Mouse (Mus musculus): Measurements from ENCODE around the gene Sptan1. TPM values are rescaled to one million over a fixed set of nuclear protein-coding genes. Genes with fewer than 3 reads are reported as not detected.

The Sptan1 gene
- total and polyA plus RNA-seq, 2 experiments from 2014 or later: 192 to 918 TPM

- no peak overlapping the region; the same call in 1 of the 2 replicates for H3K27ac ChIP-seq (ENCODE audit: low read depth, low read length)
- H3K27me3 ChIP-seq (ENCODE audit: insufficient read depth, low read length): no peaks in the 10 kb centered on the region
- H3K4me1 ChIP-seq (ENCODE audit: insufficient read depth): no peaks in the 10 kb centered on the region
- no peak overlapping the region for H3K4me3 ChIP-seq (ENCODE audit: low read depth, low read length)
- H3K4me2 ChIP-seq (ENCODE audit: low read depth): no peak overlapping the region
- WGBS: 66% methylated on average over 6 of the region's 6 CpGs
- peaks cover 74% of the 10 kb centered on the region for H3K36me3 ChIP-seq (ENCODE audit: insufficient read depth)
- no peak for DNase-seq
- H3K9me3 ChIP-seq (ENCODE audit: low read length): no peaks in the 10 kb centered on the region
- H3K9ac ChIP-seq: no peak overlapping the region
- no peak for ATAC-seq
- TF ChIP-seq CTCF (IDR thresholded peaks at IDR 0.05; ENCODE audit: low read depth): no peak
Observed at GRCm38 (mm10) chr2:30032957-30033356, 67.6 kb downstream of the Sptan1 start.

DNA sequence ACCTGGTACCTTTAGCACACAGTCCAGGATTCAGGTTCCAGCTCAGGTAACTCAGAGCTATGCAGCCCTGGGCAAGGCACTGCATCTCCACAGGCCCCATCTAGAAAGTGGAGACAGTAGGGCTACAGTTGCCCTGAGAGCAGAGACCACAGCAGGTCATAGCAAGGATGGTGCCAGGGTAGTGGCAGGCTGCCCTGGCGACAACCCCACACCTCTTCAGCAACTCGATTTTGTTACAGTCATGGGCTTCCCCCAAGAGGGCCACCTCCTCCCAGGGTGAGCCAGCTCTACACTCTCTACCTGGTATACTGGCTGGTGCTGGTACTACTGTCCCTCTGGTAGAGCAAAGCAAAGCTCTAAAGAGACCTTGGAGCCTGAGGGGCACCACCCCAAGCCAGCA lies 72.4 kb downstream of the Sptan1 start:
- H3K9ac ChIP-seq: no peak overlapping the region
- no peak overlapping the region for H3K27ac ChIP-seq (ENCODE audit: low read depth, low read length)
- no peak for ATAC-seq
- no peak for DNase-seq
- no peak overlapping the region for H3K4me2 ChIP-seq (ENCODE audit: low read depth)
- H3K4me3 ChIP-seq (ENCODE audit: low read depth, low read length): no peak overlapping the region
- no peak for TF ChIP-seq CTCF (IDR thresholded peaks at IDR 0.05; ENCODE audit: low read depth)
- 87% methylated on average over 2 of the region's 2 CpGs for WGBS
- peaks cover 34% of the 10 kb centered on the region for H3K36me3 ChIP-seq (ENCODE audit: insufficient read depth)
- H3K9me3 ChIP-seq (ENCODE audit: low read length): no peaks in the 10 kb centered on the region
- no peaks in the 10 kb centered on the region for H3K4me1 ChIP-seq (ENCODE audit: insufficient read depth)
- no peaks in the 10 kb centered on the region for H3K27me3 ChIP-seq (ENCODE audit: insufficient read depth, low read length)

- no peak for ATAC-seq
- H3K27me3 ChIP-seq (ENCODE audit: insufficient read depth, low read length): no peaks in the 10 kb centered on the region
- 95% methylated on average over 10 of the region's 10 CpGs for WGBS
Observed at GRCm38 (mm10) chr2:30038370-30038769, 73.0 kb downstream of the Sptan1 start.

DNA sequence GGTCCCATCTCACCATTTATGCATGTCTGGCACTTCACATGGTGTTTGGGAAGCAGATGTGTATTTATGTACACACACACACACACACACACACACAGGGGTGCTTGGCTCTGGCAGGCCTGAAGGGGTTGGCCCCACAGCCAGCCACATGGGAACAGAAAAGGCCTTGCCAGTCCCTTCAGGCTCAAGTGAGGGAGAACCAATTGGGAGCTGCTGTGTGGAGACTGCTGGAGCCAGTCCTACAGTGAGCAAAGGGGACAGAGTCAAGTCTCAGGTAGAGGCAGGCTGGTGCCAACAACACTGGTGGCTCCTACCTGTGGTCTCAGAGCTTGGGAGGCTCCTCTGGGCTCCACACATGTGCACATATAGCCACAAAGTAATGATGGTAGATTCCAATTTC lies 74.3 kb downstream of the Sptan1 start:
- Histone ChIP-seq H3K4me2 (ENCODE audit: low read depth) (no peak overlapping the region), H3K36me3 (ENCODE audit: insufficient read depth) (peaks cover 23% of the 10 kb centered on the region), H3K27ac (ENCODE audit: low read depth, low read length) (no peak overlapping the region), H3K4me1 (ENCODE audit: insufficient read depth) (no peaks in the 10 kb centered on the region), H3K9ac (no peak overlapping the region), H3K27me3 (ENCODE audit: insufficient read depth, low read length) (no peaks in the 10 kb centered on the region), H3K4me3 (ENCODE audit: low read depth, low read length) (no peak overlapping the region), H3K9me3 (ENCODE audit: low read length) (no peaks in the 10 kb centered on the region)
- DNase-seq (no peak), ATAC-seq (no peak)
- TF ChIP-seq CTCF (IDR thresholded peaks at IDR 0.05; ENCODE audit: low read depth): no peak

More at GRCm38 (mm10) chr2:30038370-30038769, 73.0 kb downstream of the Sptan1 start:
- DNase-seq: no peak
- Histone ChIP-seq H3K27ac (ENCODE audit: low read depth, low read length) (no peak overlapping the region), H3K9ac (no peak overlapping the region), H3K9me3 (ENCODE audit: low read length) (no peaks in the 10 kb centered on the region), H3K4me1 (ENCODE audit: insufficient read depth) (no peaks in the 10 kb centered on the region), H3K36me3 (ENCODE audit: insufficient read depth) (peaks cover 29% of the 10 kb centered on the region), H3K4me3 (ENCODE audit: low read depth, low read length) (no peak overlapping the region), H3K4me2 (ENCODE audit: low read depth) (no peak overlapping the region)
- no peak for TF ChIP-seq CTCF (IDR thresholded peaks at IDR 0.05; ENCODE audit: low read depth)

DNA sequence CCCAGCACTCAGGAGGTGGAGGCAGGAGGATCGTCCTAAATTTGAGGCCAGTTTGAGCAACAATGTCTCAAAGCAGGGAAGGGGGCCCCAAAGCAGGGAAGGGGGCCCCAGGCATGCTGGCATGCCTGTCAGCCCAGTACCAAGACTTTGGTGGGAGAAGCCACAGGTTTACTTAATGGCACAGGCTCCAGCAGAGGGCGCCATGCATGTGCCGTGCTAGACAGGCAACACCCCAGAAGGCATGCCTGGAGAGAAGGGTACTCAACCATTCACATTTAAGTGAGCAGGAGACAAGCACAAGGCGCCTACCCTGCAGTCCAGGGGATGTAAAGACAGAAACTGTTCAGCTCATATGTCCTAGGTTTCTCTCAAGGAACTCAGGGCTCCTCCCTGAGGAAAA lies 77.1 kb downstream of the Sptan1 start:
- Histone ChIP-seq H3K9me3 (ENCODE audit: low read length) (no peaks in the 10 kb centered on the region), H3K27ac (ENCODE audit: low read depth, low read length) (no peak overlapping the region), H3K27me3 (ENCODE audit: insufficient read depth, low read length) (no peaks in the 10 kb centered on the region), H3K4me1 (ENCODE audit: insufficient read depth) (no peaks in the 10 kb centered on the region), H3K9ac (no peak overlapping the region), H3K36me3 (ENCODE audit: insufficient read depth) (peaks cover 14% of the 10 kb centered on the region), H3K4me3 (ENCODE audit: low read depth, low read length) (no peak overlapping the region), H3K4me2 (ENCODE audit: low read depth) (no peak overlapping the region)
- DNase-seq (peak; percentile 80), ATAC-seq (peak; percentile 56)
- 3% methylated on average over 4 of the region's 4 CpGs for WGBS
- TF ChIP-seq CTCF (IDR thresholded peaks at IDR 0.05; ENCODE audit: low read depth): peak; percentile 83

DNA sequence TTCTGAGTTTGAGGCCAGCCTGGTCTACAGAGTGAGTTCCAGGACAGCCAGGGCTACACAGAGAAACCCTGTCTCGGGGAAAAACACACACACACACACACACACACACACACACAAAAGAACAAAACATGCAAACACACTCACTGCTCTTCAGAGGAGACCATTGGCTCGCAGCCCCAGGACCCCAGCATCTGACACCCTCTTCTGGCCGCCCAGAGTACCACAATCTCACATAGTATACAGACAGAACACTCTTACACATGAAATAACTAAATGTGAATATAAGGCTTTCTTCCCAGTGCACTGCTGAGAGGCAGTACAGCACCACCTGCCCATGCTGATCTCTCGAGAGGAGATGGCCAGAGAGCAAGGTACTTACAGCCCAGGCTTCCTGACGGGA lies 79.2 kb downstream of the Sptan1 start:
- Histone ChIP-seq H3K27ac (ENCODE audit: low read depth, low read length) (no peak overlapping the region), H3K36me3 (ENCODE audit: insufficient read depth) (peaks cover 4% of the 10 kb centered on the region; the same call in 1 of the 2 replicates), H3K4me3 (ENCODE audit: low read depth, low read length) (no peak overlapping the region), H3K4me2 (ENCODE audit: low read depth) (no peak overlapping the region), H3K9ac (no peak overlapping the region), H3K9me3 (ENCODE audit: low read length) (no peaks in the 10 kb centered on the region), H3K27me3 (ENCODE audit: insufficient read depth, low read length) (no peaks in the 10 kb centered on the region), H3K4me1 (ENCODE audit: insufficient read depth) (0 out of 2 replicates have a peak, but pooled peaks cover 4% of the 10 kb centered on the region)
- WGBS: 85% methylated on average over 5 of the region's 5 CpGs
- ATAC-seq (no peak), DNase-seq (no peak)
- TF ChIP-seq CTCF (IDR thresholded peaks at IDR 0.05; ENCODE audit: low read depth): no peak

DNA sequence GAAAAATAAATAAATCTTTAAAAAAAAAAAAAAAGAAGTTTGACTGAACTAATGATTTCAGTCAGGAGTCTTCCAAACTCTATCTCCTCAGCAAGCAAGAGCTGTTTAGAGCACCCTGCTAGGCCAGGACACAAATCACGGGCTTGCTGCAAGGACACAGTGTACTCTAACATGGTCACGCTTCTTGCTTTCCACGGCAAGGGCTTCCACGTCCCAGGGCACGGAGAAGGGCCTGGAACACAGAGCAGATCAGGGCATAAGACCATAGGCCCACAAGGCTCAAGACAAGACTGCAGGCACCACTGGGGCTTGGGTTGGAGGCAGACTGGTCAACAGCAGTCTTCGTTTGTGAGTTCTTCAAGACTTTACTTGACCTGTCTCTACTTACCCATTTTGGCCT lies 81.8 kb downstream of the Sptan1 start:
- Histone ChIP-seq H3K27me3 (ENCODE audit: insufficient read depth, low read length) (no peaks in the 10 kb centered on the region), H3K4me1 (ENCODE audit: insufficient read depth) (0 out of 2 replicates have a peak, but pooled peaks cover 4% of the 10 kb centered on the region), H3K27ac (ENCODE audit: low read depth, low read length) (no peak overlapping the region), H3K9me3 (ENCODE audit: low read length) (no peaks in the 10 kb centered on the region), H3K4me3 (ENCODE audit: low read depth, low read length) (no peak overlapping the region), H3K36me3 (ENCODE audit: insufficient read depth) (no peaks in the 10 kb centered on the region), H3K4me2 (ENCODE audit: low read depth) (no peak overlapping the region), H3K9ac (no peak overlapping the region)
- WGBS: 99% methylated on average over 6 of the region's 6 CpGs
- ATAC-seq: no peak
- no peak for DNase-seq
- no peak for TF ChIP-seq CTCF (IDR thresholded peaks at IDR 0.05; ENCODE audit: low read depth)

Data from forebrain, postnatal 0 days (tissue).